Mouse (Mus musculus): Measurements from ENCODE around the gene Prim2. TPM values are rescaled to one million over a fixed set of nuclear protein-coding genes. Genes with fewer than 3 reads are reported as not detected.

Gene Prim2
- polyA plus RNA-seq, 1 experiment from 2014 or later = 46.3 TPM

- DNase-seq (ENCODE audit: low spot score) = no peak
Measured at GRCm38 (mm10) chr1:33494524-33495202, 174.9 kb downstream of the Prim2 start.

GRCm38 (mm10) chr1:33490220-33490619 lies 179.4 kb downstream of the Prim2 start:
- DNase-seq (ENCODE audit: low spot score) = no peak

GRCm38 (mm10) chr1:33488372-33488771 lies 181.2 kb downstream of the Prim2 start:
- DNase-seq (ENCODE audit: low spot score) = no peak

GRCm38 (mm10) chr1:33483746-33484145 lies 185.8 kb downstream of the Prim2 start:
- no peak for DNase-seq (ENCODE audit: low spot score)

GRCm38 (mm10) chr1:33480382-33480781 lies 189.2 kb downstream of the Prim2 start:
- DNase-seq (ENCODE audit: low spot score) = no peak

- DNase-seq (ENCODE audit: low spot score) = no peak
Measured at GRCm38 (mm10) chr1:33471069-33471468, 198.5 kb downstream of the Prim2 start.

- DNase-seq (ENCODE audit: low spot score) = no peak
Measured at GRCm38 (mm10) chr1:33470222-33470621, 199.4 kb downstream of the Prim2 start.

GRCm38 (mm10) chr1:33464234-33464633 lies 205.4 kb downstream of the Prim2 start:
- DNase-seq (ENCODE audit: low spot score) = no peak

- no peak for DNase-seq (ENCODE audit: low spot score)
Measured at GRCm38 (mm10) chr1:33460703-33461102, 208.9 kb downstream of the Prim2 start.

- DNase-seq (ENCODE audit: low spot score) = no peak
Measured at GRCm38 (mm10) chr1:33460262-33460661, 209.3 kb downstream of the Prim2 start.

- DNase-seq (ENCODE audit: low spot score) = no peak
Measured at GRCm38 (mm10) chr1:33458950-33459349, 210.6 kb downstream of the Prim2 start.

GRCm38 (mm10) chr1:33454251-33454650 lies 215.3 kb downstream of the Prim2 start:
- DNase-seq (ENCODE audit: low spot score) = no peak

- no peak for DNase-seq (ENCODE audit: low spot score)
Measured at GRCm38 (mm10) chr1:33453299-33453698, 216.3 kb downstream of the Prim2 start.

GRCm38 (mm10) chr1:33447179-33447578 lies 222.4 kb downstream of the Prim2 start:
- DNase-seq (ENCODE audit: low spot score) = no peak

GRCm38 (mm10) chr1:33436167-33436566 lies 233.4 kb downstream of the Prim2 start:
- no peak for DNase-seq (ENCODE audit: low spot score)

Other genes starting within 250 kb of the Prim2 start
- gene Rab23, start 50.1 kb upstream of the Prim2 start, polyA plus RNA-seq (2015; fragmentation: Nextera tagmentation; extraction: Ambion mirVana) = 7.8 and 9.6 TPM in 2 replicates
- 15.7 and 17.8 TPM in 2 replicates for gene Bag2, start 88.0 kb upstream of the Prim2 start, polyA plus RNA-seq (2015; fragmentation: Nextera tagmentation; extraction: Ambion mirVana)
- gene Zfp451, start 144.8 kb upstream of the Prim2 start, polyA plus RNA-seq (2015; fragmentation: Nextera tagmentation; extraction: Ambion mirVana) = 17.3 and 18.6 TPM in 2 replicates
- gene Bend6, start 238.0 kb upstream of the Prim2 start, polyA plus RNA-seq (2015; fragmentation: Nextera tagmentation; extraction: Ambion mirVana) = 0.68 and 0.72 TPM in 2 replicates
- 9.4 and 11.9 TPM in 2 replicates for gene Dst, start 238.4 kb upstream of the Prim2 start, polyA plus RNA-seq (2015; fragmentation: Nextera tagmentation; extraction: Ambion mirVana)

All from thymus, postnatal 0 days (tissue).